Mouse (Mus musculus) layer of hippocampus, adult 9-11 months (tissue): ENCODE data around the gene Eif4e2.

Source experiments
- DNase-seq: peaks from one replicate; pipeline ENCODE4 v3.0.0; 2022

Eif4e2 gene

DNA sequence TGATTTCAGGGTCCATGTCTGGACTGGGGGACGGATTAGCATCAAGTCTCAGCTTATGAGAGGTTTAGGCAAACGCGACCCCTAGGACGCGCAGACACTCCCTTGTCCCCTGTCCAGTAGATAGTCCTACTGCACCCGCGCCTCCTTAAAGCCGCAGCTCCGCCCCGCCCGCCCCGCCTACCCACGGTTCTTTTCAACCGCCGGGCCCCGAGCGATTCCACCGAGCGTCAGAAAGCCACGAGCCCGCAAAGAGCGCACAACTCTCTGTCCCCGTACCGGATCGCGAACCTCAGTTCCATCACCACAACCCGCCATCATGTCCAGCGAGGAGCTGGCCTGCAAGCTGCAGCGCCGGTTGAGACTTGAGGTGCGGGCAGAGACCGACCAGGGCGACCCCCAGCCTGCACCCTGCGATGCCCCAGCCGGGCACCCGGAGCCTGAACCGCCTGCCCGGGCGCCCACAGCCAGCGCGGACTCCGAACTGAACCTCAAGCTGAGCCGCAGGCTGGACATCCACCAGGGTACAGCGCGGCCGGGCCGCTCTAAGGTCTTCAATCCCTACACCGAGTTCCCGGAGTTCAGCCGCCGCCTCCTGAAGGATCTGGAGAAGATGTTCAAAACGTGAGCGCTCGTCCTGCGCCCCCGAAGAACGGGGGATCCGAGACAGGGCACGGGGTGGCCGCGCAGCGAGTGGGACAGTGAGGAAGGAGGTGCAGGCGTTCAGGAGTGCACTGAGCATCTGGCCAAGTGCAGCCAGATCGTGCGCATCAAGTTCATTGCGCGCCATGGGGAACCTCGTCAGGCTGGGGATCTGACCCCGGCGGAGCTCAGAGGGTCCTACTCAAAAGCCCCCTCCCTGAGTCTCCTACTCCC, 50.7 kb downstream of the Eif4e2 start, which contains the start of gene Efhd1:
Gene Efhd1, plus strand, starts transcription at position 230 of the 873 bp plus-strand sequence.
- DNase-seq, result no peak

- no peak for DNase-seq
These were observed 51.5 kb downstream of the Eif4e2 start for GRCm38 (mm10) chr1:87265200-87265599.

- DNase-seq, result no peak
These were observed 52.8 kb downstream of the Eif4e2 start for GRCm38 (mm10) chr1:87266296-87267090.

DNA sequence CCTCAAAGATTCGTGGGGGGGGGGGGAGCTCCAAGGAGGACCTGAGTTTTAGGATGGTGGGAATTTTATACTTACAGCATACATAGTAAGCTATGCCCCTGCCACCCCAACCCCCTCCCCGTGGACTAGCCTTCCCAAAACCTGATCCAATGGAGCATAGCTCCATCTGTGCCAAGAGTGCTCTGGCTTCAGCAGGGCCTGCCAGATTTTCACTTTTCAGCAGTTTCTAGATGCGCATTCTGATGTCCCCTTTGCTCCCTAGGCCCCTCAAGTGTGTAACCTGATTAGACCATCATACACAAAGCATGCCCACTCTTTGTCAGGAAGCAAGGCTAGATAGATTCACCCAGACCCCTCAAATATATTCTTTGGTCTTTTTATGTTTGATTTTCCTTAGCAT, 56.5 kb downstream of the Eif4e2 start:
- no peak for DNase-seq

GRCm38 (mm10) chr1:87270641-87271467, 57.1 kb downstream of the Eif4e2 start:
- no peak for DNase-seq

GRCm38 (mm10) chr1:87271596-87271995, 57.9 kb downstream of the Eif4e2 start:
- no peak for DNase-seq

GRCm38 (mm10) chr1:87272462-87272861, 58.7 kb downstream of the Eif4e2 start:
- no peak for DNase-seq

DNA sequence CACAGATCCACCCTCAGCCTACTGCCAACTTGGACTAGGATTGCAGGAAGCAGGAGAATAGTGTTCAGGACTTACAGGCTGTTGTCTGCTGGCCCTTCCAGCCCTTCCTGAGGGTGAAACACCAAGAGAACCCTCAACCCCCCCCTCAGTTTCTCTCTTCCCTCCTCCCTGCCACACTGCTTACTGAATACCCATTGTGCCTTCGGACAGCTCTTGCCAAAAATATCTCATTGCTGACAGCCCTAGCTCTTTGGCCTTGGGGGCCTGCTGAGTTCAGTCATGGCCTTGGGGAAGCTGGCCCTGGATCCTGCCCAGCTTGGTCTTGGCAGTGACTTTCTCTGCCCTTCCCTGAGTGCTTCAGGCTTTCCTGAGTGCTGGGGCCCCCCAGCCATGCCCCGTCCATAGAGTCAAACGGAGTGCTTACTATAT, 59.8 kb downstream of the Eif4e2 start:
- DNase-seq, result peak; percentile 84

DNA sequence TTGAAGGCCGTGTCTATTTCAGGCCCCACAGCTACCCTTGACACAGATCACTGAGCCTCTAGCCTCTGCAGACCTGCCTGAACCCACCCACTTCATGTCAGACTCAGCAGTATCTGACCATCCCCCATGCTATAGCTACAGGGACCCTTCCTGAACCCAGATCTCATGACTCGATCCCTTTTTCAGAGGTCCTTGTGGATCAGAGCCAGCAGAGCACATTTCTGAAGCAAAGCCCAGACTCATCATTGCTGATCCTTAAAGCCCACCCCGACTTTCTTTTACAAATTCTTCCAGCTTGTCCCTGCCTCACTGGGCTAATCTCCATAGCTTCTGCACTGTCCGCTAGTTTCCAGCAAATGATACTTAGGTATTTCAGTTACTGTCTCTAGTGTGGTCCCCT, 60.4 kb downstream of the Eif4e2 start:
- DNase-seq, result no peak

- no peak for DNase-seq
These were observed 61.4 kb downstream of the Eif4e2 start for GRCm38 (mm10) chr1:87275151-87275550.

GRCm38 (mm10) chr1:87276056-87276455, 62.3 kb downstream of the Eif4e2 start:
- DNase-seq, result no peak

- DNase-seq, result no peak
These were observed 66.6 kb downstream of the Eif4e2 start for GRCm38 (mm10) chr1:87280281-87280680.

GRCm38 (mm10) chr1:87281599-87282412, 68.1 kb downstream of the Eif4e2 start:
- DNase-seq, result no peak

GRCm38 (mm10) chr1:87282413-87282788, 68.7 kb downstream of the Eif4e2 start:
- no peak for DNase-seq

- DNase-seq, result no peak
These were observed 69.8 kb downstream of the Eif4e2 start for GRCm38 (mm10) chr1:87283410-87283960.

- peak; percentile 58 for DNase-seq
These were observed 73.4 kb downstream of the Eif4e2 start for GRCm38 (mm10) chr1:87287105-87287504.
